Mouse (Mus musculus): ENCODE results near the gene Galm. TPM values are rescaled to one million over a fixed set of nuclear protein-coding genes. Genes with fewer than 3 reads are reported as not detected.
"Not testable (repeated sequence)": the region's sequence is repeated elsewhere in the genome, so short reads cannot be mapped to it uniquely, and the experiment has no call there.

The Galm gene
- polyA plus RNA-seq, 1 experiment from 2014 or later = 47.0 TPM

GRCm38 (mm10) chr17:80206671-80207581 is 79.7 kb downstream of the Galm start, which contains the start of the genes Srsf7 and Ttc39d:
Gene Srsf7 (minus strand): TSS chr17:80207307.
Gene Ttc39d (plus strand): TSS chr17:80207460.
- WGBS (ENCODE audit: insufficient replicate concordance) = under 1% methylated on average over 63 of the region's 95 CpGs
- Histone ChIP-seq H3K4me3 (ENCODE audit: low read depth, low read length) (peak within 1 kb of the TSS; percentile 92), H3K9me3 (ENCODE audit: low read length) (no peaks in the 10 kb centered on the region), H3K9ac (replicated peaks) (peak within 1 kb of the TSS; percentile 92), H3K27ac (ENCODE audit: low read depth) (peak within 1 kb of the TSS; percentile 95), H3K4me1 (ENCODE audit: insufficient read depth) (peaks cover 10% of the 10 kb centered on the region), H3K36me3 (replicated peaks; ENCODE audit: insufficient read depth, low read length) (peaks cover 31% of the 10 kb centered on the region), H3K4me2 (ENCODE audit: low read depth, low read length) (peak within 1 kb of the TSS; percentile 87), H3K27me3 (ENCODE audit: insufficient read depth, low read length) (no peaks in the 10 kb centered on the region)
- DNase-seq = peak; percentile 98
- ATAC-seq = peak; percentile 89
- TF ChIP-seq CTCF (IDR thresholded peaks at IDR 0.05; ENCODE audit: low read depth) = no peak
- TF ChIP-seq EP300 (IDR thresholded peaks at IDR 0.05; ENCODE audit: low read depth) = peak; percentile 48; the same call in 1 of the 2 replicates

- not testable (repeated sequence) for H3K4me2 ChIP-seq (ENCODE audit: low read depth, low read length); H3K27me3 ChIP-seq (ENCODE audit: insufficient read depth, low read length); H3K9me3 ChIP-seq (ENCODE audit: low read length); H3K4me3 ChIP-seq (ENCODE audit: low read depth, low read length); H3K27ac ChIP-seq (ENCODE audit: low read depth); DNase-seq; ATAC-seq; H3K36me3 ChIP-seq (replicated peaks; ENCODE audit: insufficient read depth, low read length); H3K9ac ChIP-seq (replicated peaks); H3K4me1 ChIP-seq (ENCODE audit: insufficient read depth)
- WGBS (ENCODE audit: insufficient replicate concordance) = 94% methylated on average over 4 of the region's 4 CpGs
Measured at GRCm38 (mm10) chr17:80213998-80214397, 86.7 kb downstream of the Galm start.

GRCm38 (mm10) chr17:80220131-80220530 is 92.9 kb downstream of the Galm start:
- Histone ChIP-seq H3K4me1 (ENCODE audit: insufficient read depth) (peaks cover 7% of the 10 kb centered on the region; the same call in 1 of the 2 replicates), H3K27me3 (ENCODE audit: insufficient read depth, low read length) (no peaks in the 10 kb centered on the region), H3K9ac (replicated peaks) (no peak overlapping the region), H3K27ac (ENCODE audit: low read depth) (no peak overlapping the region), H3K9me3 (ENCODE audit: low read length) (no peaks in the 10 kb centered on the region), H3K4me3 (ENCODE audit: low read depth, low read length) (no peak overlapping the region), H3K4me2 (ENCODE audit: low read depth, low read length) (no peak overlapping the region), H3K36me3 (replicated peaks; ENCODE audit: insufficient read depth, low read length) (no peaks in the 10 kb centered on the region)
- TF ChIP-seq CTCF (IDR thresholded peaks at IDR 0.05; ENCODE audit: low read depth) = no peak
- TF ChIP-seq EP300 (IDR thresholded peaks at IDR 0.05; ENCODE audit: low read depth) = no peak
- no peak for DNase-seq
- WGBS (ENCODE audit: insufficient replicate concordance) = 76% methylated on average over 2 of the region's 2 CpGs
- no peak for ATAC-seq

GRCm38 (mm10) chr17:80221202-80221601 is 93.9 kb downstream of the Galm start:
- Histone ChIP-seq H3K4me3 (ENCODE audit: low read depth, low read length) (no peak overlapping the region), H3K27ac (ENCODE audit: low read depth) (no peak overlapping the region), H3K9me3 (ENCODE audit: low read length) (no peaks in the 10 kb centered on the region), H3K4me1 (ENCODE audit: insufficient read depth) (peaks cover 8% of the 10 kb centered on the region; the same call in 1 of the 2 replicates), H3K9ac (replicated peaks) (no peak overlapping the region), H3K27me3 (ENCODE audit: insufficient read depth, low read length) (no peaks in the 10 kb centered on the region), H3K36me3 (replicated peaks; ENCODE audit: insufficient read depth, low read length) (no peaks in the 10 kb centered on the region), H3K4me2 (ENCODE audit: low read depth, low read length) (no peak overlapping the region)
- 52% methylated on average over 9 of the region's 9 CpGs for WGBS (ENCODE audit: insufficient replicate concordance)
- ATAC-seq (no peak), DNase-seq (no peak)
- TF ChIP-seq EP300 (IDR thresholded peaks at IDR 0.05; ENCODE audit: low read depth) (no peak), CTCF (IDR thresholded peaks at IDR 0.05; ENCODE audit: low read depth) (no peak)

GRCm38 (mm10) chr17:80221890-80222628 is 94.8 kb downstream of the Galm start:
- no peak for ATAC-seq

GRCm38 (mm10) chr17:80223829-80224228 is 96.6 kb downstream of the Galm start:
- Histone ChIP-seq H3K4me2 (ENCODE audit: low read depth, low read length) (peak overlapping the region; percentile 80), H3K4me1 (ENCODE audit: insufficient read depth) (peaks cover 8% of the 10 kb centered on the region; the same call in 1 of the 2 replicates), H3K9ac (replicated peaks) (peak overlapping the region; percentile 78), H3K36me3 (replicated peaks; ENCODE audit: insufficient read depth, low read length) (no peaks in the 10 kb centered on the region), H3K27ac (ENCODE audit: low read depth) (peak overlapping the region; percentile 89; the same call in 1 of the 2 replicates), H3K27me3 (ENCODE audit: insufficient read depth, low read length) (no peaks in the 10 kb centered on the region), H3K4me3 (ENCODE audit: low read depth, low read length) (peak overlapping the region; percentile 71), H3K9me3 (ENCODE audit: low read length) (no peaks in the 10 kb centered on the region)
- no peak for TF ChIP-seq CTCF (IDR thresholded peaks at IDR 0.05; ENCODE audit: low read depth)
- no peak for TF ChIP-seq EP300 (IDR thresholded peaks at IDR 0.05; ENCODE audit: low read depth)
- DNase-seq (no peak), ATAC-seq (peak; percentile 32)
- 8% methylated on average over 9 of the region's 9 CpGs for WGBS (ENCODE audit: insufficient replicate concordance)

More at GRCm38 (mm10) chr17:80221890-80222628, 94.8 kb downstream of the Galm start:
- Histone ChIP-seq H3K4me3 (ENCODE audit: low read depth, low read length) (no peak overlapping the region), H3K4me2 (ENCODE audit: low read depth, low read length) (no peak overlapping the region), H3K4me1 (ENCODE audit: insufficient read depth) (peaks cover 8% of the 10 kb centered on the region; the same call in 1 of the 2 replicates), H3K36me3 (replicated peaks; ENCODE audit: insufficient read depth, low read length) (no peaks in the 10 kb centered on the region), H3K9me3 (ENCODE audit: low read length) (no peaks in the 10 kb centered on the region), H3K9ac (replicated peaks) (no peak overlapping the region), H3K27me3 (ENCODE audit: insufficient read depth, low read length) (no peaks in the 10 kb centered on the region), H3K27ac (ENCODE audit: low read depth) (no peak overlapping the region)
- TF ChIP-seq EP300 (IDR thresholded peaks at IDR 0.05; ENCODE audit: low read depth) = no peak
- TF ChIP-seq CTCF (IDR thresholded peaks at IDR 0.05; ENCODE audit: low read depth) = peak; percentile 62
- WGBS (ENCODE audit: insufficient replicate concordance) = 57% methylated on average over 3 of the region's 3 CpGs
- peak; percentile 43 for DNase-seq
